Mouse (Mus musculus): ENCODE measurements at regions not wholly inside any gene's neighbourhood (a gene's known extent, or its start where the extent isn't known, plus 50 kb on each side); places are given as distances from the start of the nearest gene placed in this dataset.

GRCm38 (mm10) chr16:77469903-77470302 lies 132.0 kb downstream of the Gm11146 start:
- TF ChIP-seq CTCF (IDR thresholded peaks at IDR 0.05; ENCODE audit: low read depth) (no peak), EP300 (optimal IDR thresholded peaks at IDR 0.05) (no peak)
